Mouse (Mus musculus): ENCODE measurements around the gene Gm3149.
"Not testable (repeated sequence)": the region's sequence is repeated elsewhere in the genome, so short reads cannot be mapped to it uniquely, and the experiment has no call there.

- TF ChIP-seq CTCF (IDR thresholded peaks at IDR 0.05; ENCODE audit: low read depth); EP300 (optimal IDR thresholded peaks at IDR 0.05): not testable (repeated sequence)
Observed at GRCm38 (mm10) chr14:4368991-4369390, 51.9 kb downstream of the Gm3149 start.

Measured in stomach, postnatal 0 days (tissue).